Mouse (Mus musculus) intestine, embryonic 14.5 days (tissue): ENCODE results near the gene Ino80d. TPM values are rescaled to one million over a fixed set of nuclear protein-coding genes. Genes with fewer than 3 reads are reported as not detected.

Experiments used
- ATAC-seq: fragments of 200-750 bp; cut with Nextera tagmentation; replicated peaks from 2 replicates; pipeline ENCODE4 v1.8.0; 2017; ENCODE audit warnings: low read depth, moderate number of reproducible peaks, moderate TSS enrichment, moderate library complexity; ENCODE audit not compliant: low FRiP score, low TSS enrichment
- DNase-seq: peaks from one replicate; pipeline ENCODE4 v3.0.0-alpha.2; 2018; ENCODE audit warnings: low spot score
- H3K27ac ChIP-seq: fragments of 300-500 bp; sonication (generic); 2 replicates; pipeline ENCODE4 v1.5.1; 2014; ENCODE audit warnings: low read depth, mild to moderate bottlenecking, control low read depth
- H3K27me3 ChIP-seq: fragments of 300-500 bp; sonication (generic); replicated peaks from 2 replicates; pipeline ENCODE4 v1.6.1; 2014; ENCODE audit warnings: low read length, control low read depth; ENCODE audit not compliant: control insufficient read depth, insufficient read depth
- H3K36me3 ChIP-seq: fragments of 300-500 bp; sonication (generic); 2 replicates; pipeline ENCODE4 v1.6.1; 2014; ENCODE audit warnings: low read length, control low read depth; ENCODE audit not compliant: control insufficient read depth, insufficient read depth
- H3K4me1 ChIP-seq: fragments of 300-500 bp; sonication (generic); replicated peaks from 2 replicates; pipeline ENCODE4 v1.6.1; 2014; ENCODE audit warnings: low read length, control low read depth, mixed read lengths; ENCODE audit not compliant: control insufficient read depth, insufficient read depth
- H3K4me2 ChIP-seq: fragments of 300-500 bp; sonication (generic); 2 replicates; pipeline ENCODE4 v1.6.1; 2014; ENCODE audit warnings: low read length
- H3K4me3 ChIP-seq: fragments of 300-500 bp; sonication (generic); 2 replicates; pipeline ENCODE4 v1.5.1; 2014; ENCODE audit warnings: low read depth, low read length, control low read depth, mixed read lengths
- H3K9ac ChIP-seq: fragments of 300-500 bp; sonication (generic); 2 replicates; pipeline ENCODE4 v1.6.1; 2014; ENCODE audit warnings: mild to moderate bottlenecking, low read length
- H3K9me3 ChIP-seq: fragments of 300-500 bp; sonication (generic); 2 replicates; pipeline ENCODE4 v1.6.1; 2016; ENCODE audit warnings: low read length, control low read depth; ENCODE audit not compliant: control insufficient read depth
- WGBS: fragments of 180-500 bp; shearing (Covaris S2); extraction: QIAGEN DNeasy Blood & Tissue Kit; methylation state at CpG from one replicate; pipeline ENCODE4 v1.1.7; 2014; 5-methylcytosine and 5-hydroxymethylcytosine counted together
- polyA plus RNA-seq: library from polyadenylated mRNA; unstranded; fragments of >200 nt; fragmentation: Nextera tagmentation; extraction: Ambion mirVana; gene quantifications from 2 replicates; pipeline ENCODE4 v1.2.1, GENCODE M21; 2014

Gene Ino80d
- polyA plus RNA-seq, 1 experiment from 2014 or later, result 16.1 TPM

- Histone ChIP-seq H3K4me2 (peak overlapping the region; percentile 46), H3K9ac (no peak overlapping the region), H3K27me3 (no peaks in the 10 kb centered on the region), H3K9me3 (no peaks in the 10 kb centered on the region), H3K27ac (peak overlapping the region; percentile 64; the same call in 1 of the 2 replicates), H3K4me3 (peak overlapping the region; percentile 25), H3K36me3 (peaks cover 16% of the 10 kb centered on the region), H3K4me1 (peaks cover 3% of the 10 kb centered on the region; the same call in 1 of the 2 replicates)
- no peak for DNase-seq
- ATAC-seq, result no peak
- WGBS, result 58% methylated on average over 3 of the region's 3 CpGs
Observed at GRCm38 (mm10) chr1:63129273-63129672, 14.8 kb upstream of the Ino80d start.

- Histone ChIP-seq H3K9ac (no peak overlapping the region), H3K4me3 (no peak overlapping the region), H3K27ac (no peak overlapping the region), H3K4me1 (peaks cover 3% of the 10 kb centered on the region; the same call in 1 of the 2 replicates), H3K27me3 (no peaks in the 10 kb centered on the region), H3K36me3 (peaks cover 34% of the 10 kb centered on the region), H3K9me3 (no peaks in the 10 kb centered on the region), H3K4me2 (no peak overlapping the region)
- 89% methylated on average over 3 of the region's 3 CpGs for WGBS
- DNase-seq, result no peak
- no peak for ATAC-seq
Observed at GRCm38 (mm10) chr1:63126206-63126605, 11.7 kb upstream of the Ino80d start.

GRCm38 (mm10) chr1:63123823-63124450, 9.5 kb upstream of the Ino80d start:
- WGBS, result 58% methylated on average over 6 of the region's 6 CpGs
- ATAC-seq, result peak; percentile 67
- H3K27ac ChIP-seq, result no peak overlapping the region

GRCm38 (mm10) chr1:63122005-63122404, 7.5 kb upstream of the Ino80d start:
- Histone ChIP-seq H3K36me3 (peaks cover 60% of the 10 kb centered on the region), H3K9ac (no peak overlapping the region), H3K27ac (no peak overlapping the region), H3K4me3 (no peak overlapping the region), H3K4me1 (no peaks in the 10 kb centered on the region), H3K4me2 (no peak overlapping the region), H3K27me3 (no peaks in the 10 kb centered on the region), H3K9me3 (0 out of 2 replicates have a peak, but pooled peaks cover 4% of the 10 kb centered on the region)
- no peak for ATAC-seq
- DNase-seq, result no peak
- WGBS, result 92% methylated on average over 6 of the region's 6 CpGs

More at GRCm38 (mm10) chr1:63123823-63124450, 9.5 kb upstream of the Ino80d start:
- H3K27me3 ChIP-seq, result no peaks in the 10 kb centered on the region
- H3K4me2 ChIP-seq, result no peak overlapping the region
- peaks cover 54% of the 10 kb centered on the region for H3K36me3 ChIP-seq
- H3K9ac ChIP-seq, result no peak overlapping the region
- H3K9me3 ChIP-seq, result 0 out of 2 replicates have a peak, but pooled peaks cover 4% of the 10 kb centered on the region
- peaks cover 3% of the 10 kb centered on the region; the same call in 1 of the 2 replicates for H3K4me1 ChIP-seq
- peak; percentile 59 for DNase-seq
- H3K4me3 ChIP-seq, result no peak overlapping the region

- Histone ChIP-seq H3K27me3 (no peaks in the 10 kb centered on the region), H3K4me1 (0 out of 2 replicates have a peak, but pooled peaks cover 3% of the 10 kb centered on the region), H3K4me2 (no peak overlapping the region), H3K36me3 (peaks cover 51% of the 10 kb centered on the region), H3K9me3 (0 out of 2 replicates have a peak, but pooled peaks cover 4% of the 10 kb centered on the region), H3K9ac (no peak overlapping the region), H3K27ac (no peak overlapping the region), H3K4me3 (no peak overlapping the region)
- ATAC-seq, result no peak
- WGBS, result 90% methylated on average over 2 of the region's 2 CpGs
- no peak for DNase-seq
Observed at GRCm38 (mm10) chr1:63120382-63120781, 5.9 kb upstream of the Ino80d start.

- H3K4me1 ChIP-seq, result 0 out of 2 replicates have a peak, but pooled peaks cover 3% of the 10 kb centered on the region
- H3K4me3 ChIP-seq, result no peak overlapping the region
- no peak overlapping the region for H3K27ac ChIP-seq
- 0 out of 2 replicates have a peak, but pooled peaks cover 4% of the 10 kb centered on the region for H3K9me3 ChIP-seq
- no peak for ATAC-seq
- no peak overlapping the region for H3K9ac ChIP-seq
- no peaks in the 10 kb centered on the region for H3K27me3 ChIP-seq
- DNase-seq, result no peak
- WGBS, result 91% methylated on average over 4 of the region's 4 CpGs
- no peak overlapping the region for H3K4me2 ChIP-seq
- H3K36me3 ChIP-seq, result peaks cover 48% of the 10 kb centered on the region
Observed at GRCm38 (mm10) chr1:63119675-63120074, 5.2 kb upstream of the Ino80d start.

- Histone ChIP-seq H3K4me2 (peak overlapping the region; percentile 74), H3K27me3 (no peaks in the 10 kb centered on the region), H3K4me3 (peak overlapping the region; percentile 90), H3K27ac (peak overlapping the region; percentile 99; the same call in 1 of the 2 replicates), H3K4me1 (peaks cover 12% of the 10 kb centered on the region), H3K9ac (peak overlapping the region; percentile 100), H3K36me3 (peaks cover 23% of the 10 kb centered on the region), H3K9me3 (no peaks in the 10 kb centered on the region)
- 19% methylated on average over 3 of the region's 3 CpGs for WGBS
- no peak for DNase-seq
- no peak for ATAC-seq
Observed at GRCm38 (mm10) chr1:63115540-63115939, 1.1 kb upstream of the Ino80d start.

- peaks cover 19% of the 10 kb centered on the region for H3K36me3 ChIP-seq
- no peak for DNase-seq
- no peaks in the 10 kb centered on the region for H3K9me3 ChIP-seq
- peak overlapping the region; percentile 99 for H3K27ac ChIP-seq
- peak overlapping the region; percentile 90 for H3K4me3 ChIP-seq
- peak overlapping the region; percentile 100 for H3K9ac ChIP-seq
- peaks cover 16% of the 10 kb centered on the region for H3K4me1 ChIP-seq
- 17% methylated on average over 4 of the region's 4 CpGs for WGBS
- no peak for ATAC-seq
- peak overlapping the region; percentile 74 for H3K4me2 ChIP-seq
- no peaks in the 10 kb centered on the region for H3K27me3 ChIP-seq
Observed at GRCm38 (mm10) chr1:63115096-63115495, 629 bp upstream of the Ino80d start.
